Mouse (Mus musculus) MEL (cell line): ENCODE data around the gene Mrpl33. TPM values are rescaled to one million over a fixed set of nuclear protein-coding genes. Genes with fewer than 3 reads are reported as not detected.

Source experiments
- DNase-seq: peaks from one replicate; pipeline ENCODE4 v3.0.0; 2011; ENCODE audit warnings: low read depth, low spot score
- H3K27ac ChIP-seq: 2 replicates; pipeline ENCODE4 v1.5.1; 2012; ENCODE audit warnings: low read depth, mild to moderate bottlenecking, control low read depth, low read length, moderate library complexity; ENCODE audit not compliant: control insufficient read depth
- H3K27me3 ChIP-seq, 2 experiments: fragments of 150-350 bp in 1 of 2; sonication (generic) in 1 of 2; 2 replicates each; pipeline ENCODE4 v1.6.1; 2012; ENCODE audit warnings: low read length in 2 of 2, mild to moderate bottlenecking in 2 of 2, improper control_type of control experiment in 1 of 2, moderate library complexity in 1 of 2; ENCODE audit not compliant: insufficient read depth in 2 of 2, control insufficient read depth in 1 of 2
- H3K36me3 ChIP-seq, 2 experiments: 2 replicates each; pipeline ENCODE4 v1.6.1; 2012 to 2014; ENCODE audit warnings: low read length in 2 of 2, improper control_type of control experiment in 1 of 2, inconsistent platforms in 1 of 2, mild to moderate bottlenecking in 1 of 2; ENCODE audit not compliant: insufficient read depth in 2 of 2, control insufficient read depth in 1 of 2
- H3K4me1 ChIP-seq, 2 experiments: fragments of 150-350 bp in 1 of 2; sonication (generic) in 1 of 2; 2 replicates each; pipeline ENCODE4 v1.6.1; 2012; ENCODE audit warnings: low read length in 2 of 2, improper control_type of control experiment in 1 of 2, mild to moderate bottlenecking in 1 of 2; ENCODE audit not compliant: insufficient read depth in 2 of 2, control insufficient read depth in 1 of 2
- H3K4me3 ChIP-seq, 2 experiments: fragments of 150-350 bp in 1 of 2; sonication (generic) in 1 of 2; 2 replicates each; pipeline ENCODE4 v1.5.1; 2012; ENCODE audit warnings: low read depth in 2 of 2, low read length in 2 of 2, mild to moderate bottlenecking in 2 of 2, moderate library complexity in 2 of 2, control low read depth in 1 of 2, improper control_type of control experiment in 1 of 2; ENCODE audit not compliant: control insufficient read depth in 1 of 2, insufficient read depth in 1 of 2
- H3K79me2 ChIP-seq: 2 replicates; pipeline ENCODE4 v1.6.1; 2012; ENCODE audit warnings: mild to moderate bottlenecking, low read length, moderate library complexity; ENCODE audit not compliant: control insufficient read depth, poor library complexity, insufficient read depth
- H3K9ac ChIP-seq: 2 replicates; pipeline ENCODE4 v1.6.1; 2012; ENCODE audit warnings: low read depth, mild to moderate bottlenecking, control low read depth, low read length, moderate library complexity; ENCODE audit not compliant: control insufficient read depth, poor library complexity, severe bottlenecking
- H3K9me3 ChIP-seq: fragments of 150-350 bp; sonication (generic); replicated peaks from 2 replicates; pipeline ENCODE4 v1.6.1; 2012; ENCODE audit warnings: mild to moderate bottlenecking, low read length, improper control_type of control experiment, moderate library complexity; ENCODE audit not compliant: insufficient read depth
- BHLHE40 ChIP-seq: IDR thresholded peaks from 2 replicates; pipeline ENCODE4 v1.6.1; 2012; ENCODE audit warnings: low read depth, mild to moderate bottlenecking, inconsistent platforms, low read length, improper control_type of control experiment, borderline replicate concordance
- CHD1 ChIP-seq: IDR thresholded peaks from 2 replicates; pipeline ENCODE4 v1.6.1; 2012; ENCODE audit warnings: low read depth, mild to moderate bottlenecking, inconsistent platforms, low read length, improper control_type of control experiment
- CHD2 ChIP-seq: IDR thresholded peaks from 2 replicates; pipeline ENCODE4 v1.6.1; 2011; ENCODE audit warnings: low read length, improper control_type of control experiment
- CTCF ChIP-seq, 3 experiments: IDR thresholded peaks in 2 of 3; conservative IDR thresholded peaks in 1 of 3; 2 replicates each; pipeline ENCODE4 v1.5.1; 2011 to 2012; ENCODE audit warnings: low read length in 3 of 3, low read depth in 2 of 3, mild to moderate bottlenecking in 2 of 3, improper control_type of control experiment in 1 of 3, inconsistent platforms in 1 of 3, mixed read lengths in 1 of 3, moderate library complexity in 1 of 3; ENCODE audit not compliant: control insufficient read depth in 1 of 3, insufficient read depth in 1 of 3, poor library complexity in 1 of 3, severe bottlenecking in 1 of 3
- E2F4 ChIP-seq: IDR thresholded peaks from 2 replicates; pipeline ENCODE4 v1.6.1; 2011; ENCODE audit warnings: low read depth, low read length, improper control_type of control experiment, borderline replicate concordance
- ELF1 ChIP-seq: IDR thresholded peaks from 2 replicates; pipeline ENCODE4 v1.6.1; 2014; ENCODE audit warnings: low read depth, mild to moderate bottlenecking, inconsistent platforms, low read length, improper control_type of control experiment, moderate library complexity
- ETS1 ChIP-seq: IDR thresholded peaks from 2 replicates; pipeline ENCODE4 v1.6.1; 2012; ENCODE audit warnings: low read depth, mild to moderate bottlenecking, inconsistent platforms, low read length, improper control_type of control experiment, moderate library complexity
- GABPA ChIP-seq: IDR thresholded peaks from 2 replicates; pipeline ENCODE4 v1.6.1; 2012; ENCODE audit warnings: low read depth, mild to moderate bottlenecking, inconsistent platforms, low read length, improper control_type of control experiment, moderate library complexity
- GATA1 ChIP-seq: IDR thresholded peaks from 2 replicates; pipeline ENCODE4 v1.6.1; 2011; ENCODE audit warnings: low read depth, low read length, improper control_type of control experiment
- HCFC1 ChIP-seq: IDR thresholded peaks from 2 replicates; pipeline ENCODE4 v1.6.1; 2012; ENCODE audit warnings: low read depth, mild to moderate bottlenecking, inconsistent platforms, low read length, improper control_type of control experiment, moderate library complexity
- JUND ChIP-seq: IDR thresholded peaks from 2 replicates; pipeline ENCODE4 v1.6.1; 2011; ENCODE audit warnings: low read depth, mild to moderate bottlenecking, improper control_type of control experiment, low read length
- KAT2A ChIP-seq: conservative IDR thresholded peaks from 2 replicates; pipeline ENCODE4 v1.6.1; 2012; ENCODE audit warnings: low read depth, low read length, improper control_type of control experiment, inconsistent platforms
- MAFK ChIP-seq: IDR thresholded peaks from 2 replicates; pipeline ENCODE4 v1.6.1; 2011; ENCODE audit warnings: low read depth, mild to moderate bottlenecking, low read length, improper control_type of control experiment, borderline replicate concordance
- MAX ChIP-seq: IDR thresholded peaks from 2 replicates; pipeline ENCODE4 v1.6.1; 2011; ENCODE audit warnings: low read length, improper control_type of control experiment
- MEF2A ChIP-seq: IDR thresholded peaks from 2 replicates; pipeline ENCODE4 v1.6.1; 2014; ENCODE audit warnings: low read depth, mild to moderate bottlenecking, inconsistent platforms, low read length, improper control_type of control experiment; ENCODE audit not compliant: poor library complexity, insufficient replicate concordance, severe bottlenecking; ENCODE audit errors: extremely low read depth
- MYC ChIP-seq: IDR thresholded peaks from 2 replicates; pipeline ENCODE4 v1.6.1; 2011; ENCODE audit warnings: low read depth, mild to moderate bottlenecking, low read length, improper control_type of control experiment, moderate library complexity
- NELFE ChIP-seq: IDR thresholded peaks from 2 replicates; pipeline ENCODE4 v1.6.1; 2011; ENCODE audit warnings: low read depth, low read length, improper control_type of control experiment
- NRF1 ChIP-seq: IDR thresholded peaks from 2 replicates; pipeline ENCODE4 v1.6.1; 2014; ENCODE audit warnings: low read depth, mild to moderate bottlenecking, inconsistent platforms, low read length, improper control_type of control experiment, moderate library complexity; ENCODE audit not compliant: poor library complexity, insufficient read depth, severe bottlenecking
- POLR2A ChIP-seq, 2 experiments: IDR thresholded peaks; 2 replicates each; pipeline ENCODE4 v1.6.1; 2011 to 2012; ENCODE audit warnings: low read length in 2 of 2, mild to moderate bottlenecking in 2 of 2, control low read depth in 1 of 2, improper control_type of control experiment in 1 of 2, low read depth in 1 of 2, moderate library complexity in 1 of 2; ENCODE audit not compliant: control insufficient read depth in 1 of 2, insufficient read depth in 1 of 2, poor library complexity in 1 of 2
- POLR2AphosphoS5 ChIP-seq: IDR thresholded peaks from 2 replicates; pipeline ENCODE4 v1.6.1; 2012; ENCODE audit warnings: low read depth, borderline replicate concordance, mild to moderate bottlenecking, inconsistent platforms, low read length, moderate library complexity, mixed read lengths
- RCOR1 ChIP-seq: IDR thresholded peaks from 2 replicates; pipeline ENCODE4 v1.6.1; 2012; ENCODE audit warnings: low read depth, mild to moderate bottlenecking, inconsistent platforms, low read length, improper control_type of control experiment
- SIN3A ChIP-seq: IDR thresholded peaks from 2 replicates; pipeline ENCODE4 v1.6.1; 2012; ENCODE audit warnings: low read length, improper control_type of control experiment, inconsistent platforms
- SMC3 ChIP-seq: IDR thresholded peaks from 2 replicates; pipeline ENCODE4 v1.6.1; 2011; ENCODE audit warnings: low read depth, low read length, improper control_type of control experiment
- UBTF ChIP-seq: IDR thresholded peaks from 2 replicates; pipeline ENCODE4 v1.6.1; 2012; ENCODE audit warnings: low read depth, mild to moderate bottlenecking, inconsistent platforms, low read length, improper control_type of control experiment, moderate library complexity, borderline replicate concordance; ENCODE audit not compliant: insufficient read depth
- USF1 ChIP-seq: IDR thresholded peaks from 2 replicates; pipeline ENCODE4 v1.6.1; 2014; ENCODE audit warnings: low read depth, mild to moderate bottlenecking, inconsistent platforms, low read length, improper control_type of control experiment, moderate library complexity
- ZC3H11A ChIP-seq: IDR thresholded peaks from 2 replicates; pipeline ENCODE4 v1.6.1; 2012; ENCODE audit warnings: low read depth, mild to moderate bottlenecking, inconsistent platforms, low read length, improper control_type of control experiment
- ZKSCAN1 ChIP-seq: IDR thresholded peaks from 2 replicates; pipeline ENCODE4 v1.6.1; 2012; ENCODE audit warnings: low read depth, mild to moderate bottlenecking, inconsistent platforms, low read length, improper control_type of control experiment, moderate library complexity
- ZMIZ1 ChIP-seq: IDR thresholded peaks from 2 replicates; pipeline ENCODE4 v1.6.1; 2012; ENCODE audit warnings: low read depth, mild to moderate bottlenecking, inconsistent platforms, low read length, improper control_type of control experiment, moderate library complexity
- ZNF384 ChIP-seq: IDR thresholded peaks from 2 replicates; pipeline ENCODE4 v1.6.1; 2012; ENCODE audit warnings: low read depth, mild to moderate bottlenecking, inconsistent platforms, low read length, improper control_type of control experiment
- polyA plus RNA-seq, 2 experiments: library from polyadenylated mRNA; stranded (reverse) in 1 of 2; unstranded in 1 of 2; fragments of >175 nt in 1 of 2; fragments of >200 nt in 1 of 2; gene quantifications; 2 replicates each; pipeline versions ENCODE4 v1.2.1 to v1.2.4; 2012; ENCODE audit warnings: low replicate concordance in 2 of 2, low read depth in 1 of 2; ENCODE audit not compliant: insufficient read length in 2 of 2, insufficient read depth in 1 of 2, missing spikeins in 1 of 2
- total RNA-seq: library from RNA; depleted of rRNA; stranded (reverse); fragments of 300-350 nt; gene quantifications from 2 replicates; pipeline ENCODE4 v1.2.3, GENCODE M21; 2012

Gene Mrpl33
- total and polyA plus RNA-seq, 3 experiments: 158 to 249 TPM; not detected in 1

DNA sequence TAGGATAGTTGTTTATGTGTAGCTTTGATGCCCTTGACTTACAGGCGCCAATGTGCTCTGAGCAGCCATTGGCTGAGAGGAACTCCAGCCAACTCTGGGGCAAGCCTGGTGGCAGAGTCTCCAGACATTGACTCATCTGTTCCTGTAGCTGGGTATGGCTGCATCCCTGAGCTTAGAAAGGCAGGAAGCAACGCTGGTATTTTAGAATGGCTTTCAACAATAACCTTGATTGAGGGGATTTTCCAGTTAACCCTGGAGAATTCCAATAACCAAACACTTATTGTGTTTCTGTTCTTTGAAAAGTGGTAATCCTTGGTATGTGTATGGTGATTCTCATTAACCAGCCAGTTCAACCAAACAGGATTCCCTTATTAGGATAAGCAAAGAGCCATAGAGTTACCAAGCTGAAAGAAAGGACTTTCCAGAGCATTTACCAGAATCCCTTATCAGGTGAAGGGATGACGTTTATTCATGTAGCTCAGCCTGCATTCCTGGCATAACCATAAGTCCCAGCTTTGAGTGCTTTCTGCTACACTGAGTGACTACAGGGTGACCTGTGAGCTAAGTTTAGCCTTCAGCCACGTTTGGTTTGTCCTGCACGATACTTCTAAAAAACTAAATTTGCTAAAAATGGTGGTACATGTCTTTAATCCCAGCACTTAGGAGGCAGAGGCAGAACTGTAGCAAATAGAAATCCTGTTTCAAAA, 28.6 kb upstream of the Mrpl33 start:
- Histone ChIP-seq H3K27me3 (no peaks in the 10 kb centered on the region), H3K79me2 (no peaks in the 10 kb centered on the region), H3K27ac (no peak overlapping the region), H3K4me3 (no peak overlapping the region), H3K9ac (no peak overlapping the region), H3K9me3 (no peaks in the 10 kb centered on the region), H3K36me3 (peaks cover 0 to 17% of the 10 kb centered on the region in 2 experiments; a peak in 2 of 4 replicates), H3K4me1 (peaks cover 0 to 18% of the 10 kb centered on the region in 2 experiments; a peak in 2 of 4 replicates)
- TF ChIP-seq KAT2A: no peak
- TF ChIP-seq ETS1: no peak
- TF ChIP-seq ZC3H11A: no peak
- DNase-seq: no peak

DNA sequence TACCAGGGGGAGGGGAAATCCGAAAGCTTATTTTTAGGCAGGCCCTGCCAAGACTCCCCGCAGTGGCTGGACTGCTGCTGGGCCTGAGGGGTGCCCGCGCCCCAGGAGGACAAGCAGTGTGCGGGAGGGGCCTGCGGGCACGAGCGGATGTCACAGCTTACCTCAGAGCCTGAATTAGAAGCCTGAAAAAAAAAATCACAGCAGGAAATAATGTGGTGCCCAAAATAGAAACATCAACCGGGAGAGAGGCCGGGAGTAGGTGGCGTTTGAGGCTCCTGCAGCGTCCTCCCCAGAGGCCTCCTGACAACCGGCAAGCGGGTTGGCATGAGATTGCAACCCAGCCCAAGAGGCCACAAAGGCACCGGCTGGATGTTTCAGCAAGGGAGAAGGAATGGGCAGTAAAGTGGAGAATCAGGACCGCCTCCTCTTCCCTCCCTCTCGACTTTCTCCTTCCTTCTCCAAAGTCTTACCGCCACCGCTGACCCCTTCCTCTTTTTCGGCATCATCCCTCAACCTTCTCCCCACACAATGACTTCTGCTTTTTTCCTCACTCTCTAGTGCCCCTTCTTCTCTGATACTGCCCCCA, 25.6 kb upstream of the Mrpl33 start:
- peak; percentile 92 for DNase-seq
- no peaks in the 10 kb centered on the region for H3K9me3 ChIP-seq
- H3K27ac ChIP-seq: no peak overlapping the region
- peaks cover 0 to 17% of the 10 kb centered on the region in 2 experiments; a peak in 2 of 4 replicates for H3K36me3 ChIP-seq
- H3K79me2 ChIP-seq: no peaks in the 10 kb centered on the region
- H3K27me3 ChIP-seq: no peaks in the 10 kb centered on the region
- peak overlapping the region in 1 of 2 experiments; percentile 36; a peak in 2 of 4 replicates for H3K4me3 ChIP-seq
- H3K9ac ChIP-seq: peak overlapping the region; percentile 44
- peaks cover 0 to 18% of the 10 kb centered on the region in 2 experiments; a peak in 3 of 4 replicates for H3K4me1 ChIP-seq
- no peak for TF ChIP-seq HCFC1
- TF ChIP-seq NELFE: no peak
- no peak for TF ChIP-seq JUND
- TF ChIP-seq MEF2A: no peak
- TF ChIP-seq CHD2: no peak
- TF ChIP-seq ETS1: no peak
- no peak for TF ChIP-seq E2F4
- no peak for TF ChIP-seq ELF1
- no peak for TF ChIP-seq POLR2A (IDR thresholded peaks at IDR 0.05; ENCODE audit: control insufficient read depth in 1 of 2, insufficient read depth in 1 of 2, low read depth in 1 of 2, low read length in 2 of 2, poor library complexity in 1 of 2)
- TF ChIP-seq CTCF (IDR thresholded peaks at IDR 0.05 in 2 of 3, conservative IDR thresholded peaks at IDR 0.05 in 1 of 3; ENCODE audit: control insufficient read depth in 1 of 3, insufficient read depth in 1 of 3, low read depth in 2 of 3, low read length in 3 of 3, poor library complexity in 1 of 3, severe bottlenecking in 1 of 3): no peak
- no peak for TF ChIP-seq ZMIZ1
- peak; percentile 79 for TF ChIP-seq RCOR1
- no peak for TF ChIP-seq GATA1
- TF ChIP-seq ZKSCAN1: no peak
- TF ChIP-seq NRF1: no peak
- no peak for TF ChIP-seq BHLHE40
- no peak for TF ChIP-seq KAT2A
- no peak for TF ChIP-seq CHD1
- no peak for TF ChIP-seq GABPA
- no peak for TF ChIP-seq MYC
- TF ChIP-seq UBTF: peak; percentile 88; the same call in 1 of the 2 replicates
- TF ChIP-seq MAX: no peak; the same call in 1 of the 2 replicates
- no peak for TF ChIP-seq MAFK
- TF ChIP-seq POLR2AphosphoS5: no peak
- no peak for TF ChIP-seq USF1
- no peak for TF ChIP-seq SMC3
- no peak for TF ChIP-seq ZNF384
- TF ChIP-seq SIN3A: peak; percentile 47; the same call in 1 of the 2 replicates
